Mouse (Mus musculus) liver, adult 2 months (tissue): ENCODE measurements around the gene Raly.

Experiments used
- CTCF ChIP-seq: fragments of 200-500 bp; IDR thresholded peaks from 2 replicates; pipeline ENCODE4 v1.5.1; 2011; ENCODE audit warnings: low read depth, low read length, control low read depth
- POLR2A ChIP-seq: fragments of 200-500 bp; IDR thresholded peaks from 2 replicates; pipeline ENCODE4 v1.6.1; 2011; ENCODE audit warnings: low read length, control low read depth; ENCODE audit not compliant: insufficient read depth; ENCODE audit errors: extremely low read depth

- no peak for TF ChIP-seq POLR2A
- no peak for TF ChIP-seq CTCF
Observed at GRCm38 (mm10) chr2:154786187-154786586, 4.7 kb upstream of the Raly start.
